Mouse (Mus musculus) midbrain, embryonic 10.5 days (tissue): Measurements from ENCODE around the gene Zfp60. TPM values are rescaled to one million over a fixed set of nuclear protein-coding genes. Genes with fewer than 3 reads are reported as not detected.
A peak's percentile ranks its signal among the peaks of the same experiment; 100 is the strongest.
"Not testable (repeated sequence)": the region's sequence is repeated elsewhere in the genome, so short reads cannot be mapped to it uniquely, and the experiment has no call there.

Experiments used
- DNase-seq: peaks from one replicate; pipeline ENCODE4 v3.0.0-alpha.2; 2017; ENCODE audit warnings: low spot score
- H3K27ac ChIP-seq: fragments of 300-500 bp; sonication (generic); replicated peaks from 2 replicates; pipeline ENCODE4 v1.5.1; 2016; ENCODE audit warnings: mild to moderate bottlenecking
- H3K27me3 ChIP-seq: fragments of 300-500 bp; sonication (generic); 2 replicates; pipeline ENCODE4 v1.6.1; 2016; ENCODE audit warnings: low read depth, mild to moderate bottlenecking; ENCODE audit not compliant: poor library complexity, severe bottlenecking
- H3K36me3 ChIP-seq: fragments of 300-500 bp; sonication (generic); 2 replicates; pipeline ENCODE4 v1.6.1; 2016; ENCODE audit warnings: mild to moderate bottlenecking, moderate library complexity
- H3K4me1 ChIP-seq: fragments of 300-500 bp; sonication (generic); 2 replicates; pipeline ENCODE4 v1.6.1; 2016
- H3K4me3 ChIP-seq: fragments of 300-500 bp; sonication (generic); 2 replicates; pipeline ENCODE4 v1.5.1; 2016; ENCODE audit warnings: mild to moderate bottlenecking, moderate library complexity
- H3K9me3 ChIP-seq: fragments of 300-500 bp; sonication (generic); replicated peaks from 2 replicates; pipeline ENCODE4 v1.6.1; 2016; ENCODE audit warnings: mild to moderate bottlenecking
- WGBS: fragments of 180-500 bp; shearing (Covaris S2); methylation state at CpG from one replicate; pipeline ENCODE4 v1.1.7; 2016; 5-methylcytosine and 5-hydroxymethylcytosine counted together
- polyA plus RNA-seq: library from polyadenylated mRNA; unstranded; fragments of >200 nt; fragmentation: Nextera tagmentation; extraction: Ambion mirVana; gene quantifications from 2 replicates; pipeline ENCODE4 v1.2.1, GENCODE M21; 2016

Gene Zfp60
- polyA plus RNA-seq, 1 experiment from 2014 or later = 62.4 TPM

DNA sequence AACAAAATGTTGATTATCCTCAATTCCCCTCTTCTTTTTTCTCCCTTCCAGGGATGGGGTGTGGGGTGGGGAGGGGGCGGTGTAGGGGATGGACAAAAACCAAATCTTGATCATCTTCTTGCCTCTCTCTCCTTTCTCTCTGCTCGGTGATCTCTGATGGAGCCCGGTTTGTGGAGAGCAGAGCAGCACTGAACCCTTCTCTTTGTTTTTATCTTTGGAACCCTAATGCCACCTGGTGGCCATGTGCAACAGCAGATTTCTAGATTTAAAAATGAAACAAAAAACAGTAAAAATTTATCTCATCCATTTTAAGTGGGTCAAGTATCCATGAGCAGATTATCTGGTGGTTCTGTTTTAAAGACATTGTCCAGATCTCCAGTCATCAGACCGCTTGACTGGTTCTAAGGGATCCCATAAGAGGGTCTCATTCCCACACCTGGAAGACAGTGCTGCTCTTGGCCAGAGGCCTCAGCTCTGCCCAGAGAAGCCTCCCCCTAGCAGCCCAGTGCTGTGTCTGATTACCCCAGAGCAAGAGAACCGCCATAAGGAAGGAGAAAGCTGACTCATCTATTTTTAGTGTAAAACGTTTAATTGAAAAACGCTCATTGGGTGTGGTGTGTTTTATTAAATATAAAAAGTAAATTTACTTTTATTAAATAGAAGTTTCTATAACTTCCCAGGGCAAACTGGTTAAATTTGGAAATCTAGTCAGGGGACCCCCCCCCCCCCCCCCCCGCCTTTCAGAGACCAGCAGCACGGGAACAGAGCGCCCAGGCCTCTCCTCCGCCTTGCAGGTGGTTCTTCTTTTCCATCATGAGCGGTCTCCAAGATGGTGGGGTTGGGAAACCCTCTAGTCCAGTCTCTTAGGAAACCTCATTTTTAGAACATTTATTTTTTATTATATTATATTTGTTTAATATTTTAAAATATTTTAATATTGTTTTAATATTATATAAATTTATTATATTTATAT is 5.3 kb upstream of the Zfp60 start:
- Histone ChIP-seq H3K36me3 (no peaks in the 10 kb centered on the region), H3K9me3 (no peaks in the 10 kb centered on the region; the same call in 1 of the 2 replicates), H3K27me3 (no peaks in the 10 kb centered on the region), H3K27ac (peak overlapping the region; percentile 73), H3K4me1 (peaks cover 3% of the 10 kb centered on the region), H3K4me3 (0 out of 2 replicates have a peak overlapping the region, but pooled peaks have one; percentile 4)
- WGBS = 44% methylated on average over 12 of the region's 12 CpGs
- peak; percentile 46 for DNase-seq

DNA sequence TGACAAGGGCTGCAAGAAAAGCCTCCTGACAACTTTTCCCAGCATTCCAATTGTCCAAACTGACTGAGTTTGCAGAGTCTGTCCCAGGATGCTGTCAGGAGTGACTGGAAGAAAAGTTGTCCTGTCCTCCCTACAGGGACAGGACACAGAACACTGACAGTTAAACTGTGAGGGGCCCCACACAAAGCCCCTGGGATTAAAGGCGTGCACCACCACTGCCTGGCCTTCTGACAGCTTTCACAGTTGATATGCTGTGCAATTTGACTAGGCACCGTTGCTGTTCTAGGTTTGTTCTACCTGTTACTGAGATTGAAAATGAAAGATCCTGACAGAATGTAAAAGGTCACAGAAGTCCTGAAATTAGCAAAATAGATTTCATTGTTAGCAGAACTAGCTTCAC is 3.7 kb upstream of the Zfp60 start:
- Histone ChIP-seq H3K4me3 (no peak overlapping the region), H3K27me3 (no peaks in the 10 kb centered on the region), H3K36me3 (no peaks in the 10 kb centered on the region), H3K9me3 (no peaks in the 10 kb centered on the region), H3K27ac (no peak overlapping the region), H3K4me1 (peaks cover 11% of the 10 kb centered on the region)
- 68% methylated on average over 2 of the region's 2 CpGs for WGBS
- no peak for DNase-seq

DNA sequence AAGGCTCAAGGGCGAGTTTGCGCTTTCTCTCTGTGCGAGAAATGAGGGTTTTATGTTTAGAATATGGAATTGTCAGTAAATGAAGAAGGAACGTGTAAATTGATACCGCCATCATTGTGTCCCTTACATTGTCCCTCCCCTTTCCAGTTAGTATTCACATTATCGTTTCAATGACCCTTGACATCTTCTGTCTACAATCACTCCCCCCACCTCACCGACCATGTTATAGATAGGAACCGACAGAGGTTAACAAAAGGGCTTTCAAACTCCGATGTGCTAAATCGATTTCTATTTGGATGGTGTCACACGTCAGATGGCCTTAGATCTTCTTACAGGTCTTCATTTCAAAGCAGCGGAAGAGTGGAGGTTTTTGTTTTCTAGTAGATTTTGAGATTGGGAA is 757 bp downstream of the Zfp60 start:
- 8% methylated on average over 12 of the region's 12 CpGs for WGBS
- Histone ChIP-seq H3K9me3 (no peaks in the 10 kb centered on the region), H3K4me1 (peaks cover 45% of the 10 kb centered on the region), H3K36me3 (peaks cover 16% of the 10 kb centered on the region), H3K27ac (peak overlapping the region; percentile 97), H3K4me3 (peak overlapping the region; percentile 79), H3K27me3 (no peaks in the 10 kb centered on the region)
- DNase-seq = peak; percentile 31

- H3K36me3 ChIP-seq = peaks cover 21% of the 10 kb centered on the region
Measured at GRCm38 (mm10) chr7:27732508-27732907, 1.3 kb downstream of the Zfp60 start.

GRCm38 (mm10) chr7:27735457-27735856 is 4.3 kb downstream of the Zfp60 start:
- Histone ChIP-seq H3K27me3 (no peaks in the 10 kb centered on the region), H3K4me3 (peak overlapping the region; percentile 30), H3K9me3 (no peaks in the 10 kb centered on the region), H3K36me3 (peaks cover 48% of the 10 kb centered on the region), H3K27ac (peak overlapping the region; percentile 63), H3K4me1 (peaks cover 45% of the 10 kb centered on the region)
- DNase-seq = peak; percentile 28
- 27% methylated on average over 5 of the region's 5 CpGs for WGBS

More at GRCm38 (mm10) chr7:27732508-27732907, 1.3 kb downstream of the Zfp60 start:
- DNase-seq = no peak
- 71% methylated on average over 6 of the region's 6 CpGs for WGBS
- H3K27ac ChIP-seq = peak overlapping the region; percentile 97
- H3K4me1 ChIP-seq = peaks cover 45% of the 10 kb centered on the region
- H3K4me3 ChIP-seq = peak overlapping the region; percentile 79
- H3K27me3 ChIP-seq = no peaks in the 10 kb centered on the region
- no peaks in the 10 kb centered on the region for H3K9me3 ChIP-seq

GRCm38 (mm10) chr7:27756351-27757047 is 25.3 kb downstream of the Zfp60 start:
- peak; percentile 69 for DNase-seq
- Histone ChIP-seq H3K36me3 (peaks cover 27% of the 10 kb centered on the region), H3K27ac (peak overlapping the region; percentile 84), H3K27me3 (no peaks in the 10 kb centered on the region; the same call in 1 of the 2 replicates), H3K4me3 (peak overlapping the region; percentile 14), H3K4me1 (peaks cover 24% of the 10 kb centered on the region), H3K9me3 (peaks cover 11% of the 10 kb centered on the region; the same call in 1 of the 2 replicates)
- WGBS = 22% methylated on average over 5 of the region's 5 CpGs

DNA sequence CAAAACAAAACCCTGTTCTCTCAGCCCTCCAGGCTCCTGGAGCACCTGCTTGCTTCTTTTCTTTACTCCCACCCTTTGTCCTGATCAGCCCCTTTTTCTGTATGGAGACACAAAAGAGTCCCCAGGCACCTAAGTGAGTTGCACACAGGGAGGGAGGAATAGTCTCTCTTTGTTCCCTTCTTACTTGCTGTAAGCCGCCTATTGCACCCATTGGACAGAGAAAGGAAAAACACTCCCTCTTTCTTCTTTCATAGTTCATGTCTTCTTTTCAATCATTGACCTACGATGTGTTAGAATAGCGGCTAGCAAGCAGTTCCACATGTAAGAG is 25.8 kb downstream of the Zfp60 start:
- 17% methylated on average over 3 of the region's 3 CpGs for WGBS
- DNase-seq = no peak

GRCm38 (mm10) chr7:27765176-27765886 is 34.1 kb downstream of the Zfp60 start:
- WGBS = 9% methylated on average over 17 of the region's 17 CpGs
- Histone ChIP-seq H3K27me3 (peaks cover 10% of the 10 kb centered on the region), H3K9me3 (no peaks in the 10 kb centered on the region), H3K4me1 (peaks cover 13% of the 10 kb centered on the region), H3K4me3 (peak overlapping the region; percentile 46), H3K27ac (0 out of 2 replicates have a peak overlapping the region, but pooled peaks have one; percentile 23), H3K36me3 (no peaks in the 10 kb centered on the region)
- DNase-seq = peak; percentile 35

More for the DNA sequence above, 25.8 kb downstream of the Zfp60 start:
- Histone ChIP-seq H3K9me3 (peaks cover 9% of the 10 kb centered on the region; the same call in 1 of the 2 replicates), H3K27ac (peak overlapping the region; percentile 84), H3K36me3 (peaks cover 22% of the 10 kb centered on the region), H3K4me3 (peak overlapping the region; percentile 14; the same call in 1 of the 2 replicates), H3K4me1 (peaks cover 24% of the 10 kb centered on the region), H3K27me3 (no peaks in the 10 kb centered on the region; the same call in 1 of the 2 replicates)

DNA sequence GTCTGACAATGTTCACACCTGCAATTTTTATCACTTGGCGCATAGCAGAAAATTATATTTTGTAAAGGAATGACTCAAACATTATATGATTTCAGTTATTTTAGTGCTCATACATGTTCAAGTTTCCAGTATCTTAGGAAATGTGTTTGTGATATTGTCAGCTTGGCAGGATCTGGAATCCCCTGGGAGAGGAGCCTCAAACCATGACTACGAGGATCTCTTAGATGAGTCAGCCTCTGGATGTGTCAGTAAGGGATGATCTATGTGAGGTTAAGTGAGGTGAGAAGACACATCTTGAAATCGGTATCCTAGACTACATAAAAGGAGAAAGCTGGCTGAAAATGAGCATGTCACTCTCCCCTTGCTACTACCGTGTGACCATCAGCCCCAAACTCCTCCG is 58.1 kb downstream of the Zfp60 start:
- DNase-seq = no peak
- Histone ChIP-seq H3K27ac (no peak overlapping the region), H3K27me3 (no peaks in the 10 kb centered on the region), H3K36me3 (no peaks in the 10 kb centered on the region), H3K4me3 (no peak overlapping the region), H3K9me3 (peaks cover 29% of the 10 kb centered on the region), H3K4me1 (peaks cover 4% of the 10 kb centered on the region; the same call in 1 of the 2 replicates)
- WGBS = 84% methylated on average over 5 of the region's 5 CpGs

DNA sequence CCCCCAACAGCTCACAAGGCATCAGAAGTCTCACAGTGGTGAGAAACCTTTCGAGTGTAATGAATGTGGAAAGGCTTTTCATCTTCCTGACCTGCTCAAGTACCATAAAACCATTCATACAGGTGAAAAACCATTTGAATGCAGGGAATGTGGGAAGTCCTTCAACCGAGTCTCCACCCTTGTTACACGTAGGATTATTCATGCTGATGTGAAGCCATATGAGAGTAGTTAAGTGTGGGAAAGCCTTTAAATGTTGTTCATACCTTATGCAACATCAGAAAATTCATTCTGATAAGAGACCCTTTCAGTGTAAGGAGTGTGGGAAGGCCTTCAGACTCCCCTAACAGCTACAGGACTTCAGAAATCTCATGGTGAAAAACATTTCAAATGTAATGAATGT is 62.7 kb downstream of the Zfp60 start:
- not testable (repeated sequence) for H3K27me3 ChIP-seq, H3K27ac ChIP-seq, H3K36me3 ChIP-seq, H3K9me3 ChIP-seq, H3K4me3 ChIP-seq, DNase-seq
- peaks cover 33% of the 10 kb centered on the region for H3K4me1 ChIP-seq
- 82% methylated on average over 3 of the region's 3 CpGs for WGBS

DNA sequence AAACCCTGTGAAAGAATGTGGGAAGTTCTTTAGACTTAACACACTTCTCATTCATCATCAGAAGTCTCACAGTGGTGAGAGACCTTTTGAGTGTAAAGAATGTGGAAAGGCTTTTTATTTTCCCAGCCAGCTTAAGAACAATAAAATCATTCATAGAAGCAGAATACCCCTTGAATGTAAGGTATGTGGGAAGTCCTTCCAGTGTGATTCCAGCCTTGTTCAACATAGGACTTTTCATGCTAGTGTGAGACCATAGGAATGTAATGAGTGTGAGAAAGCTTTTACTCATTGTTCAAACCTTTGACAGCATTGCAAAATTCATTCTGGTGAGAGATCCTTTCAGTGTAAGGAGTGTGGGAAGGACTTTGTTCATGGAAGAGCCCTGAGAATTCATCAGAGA is 63.4 kb downstream of the Zfp60 start:
- no peak for DNase-seq
- H3K27ac ChIP-seq = no peak overlapping the region
- H3K27me3 ChIP-seq = no peaks in the 10 kb centered on the region
- H3K36me3 ChIP-seq = no peaks in the 10 kb centered on the region
- peaks cover 40% of the 10 kb centered on the region for H3K4me1 ChIP-seq
- no peak overlapping the region for H3K4me3 ChIP-seq
- H3K9me3 ChIP-seq = peaks cover 9% of the 10 kb centered on the region; the same call in 1 of the 2 replicates
